Mouse (Mus musculus) intestine, embryonic 15.5 days (tissue): ENCODE results near the gene Gm1043. TPM values are rescaled to one million over a fixed set of nuclear protein-coding genes. Genes with fewer than 3 reads are reported as not detected.

Source experiments
- ATAC-seq: fragments of 200-750 bp; cut with Nextera tagmentation; 2 replicates; pipeline ENCODE4 v1.8.0; 2017; ENCODE audit warnings: moderate TSS enrichment, moderate library complexity
- H3K27ac ChIP-seq: fragments of 300-500 bp; sonication (generic); 2 replicates; pipeline ENCODE4 v1.5.1; 2015; ENCODE audit warnings: mild to moderate bottlenecking, inconsistent platforms
- H3K27me3 ChIP-seq: fragments of 300-500 bp; sonication (generic); replicated peaks from 2 replicates; pipeline ENCODE4 v1.6.1; 2015; ENCODE audit warnings: inconsistent platforms
- H3K36me3 ChIP-seq: fragments of 300-500 bp; sonication (generic); 2 replicates; pipeline ENCODE4 v1.6.1; 2015; ENCODE audit warnings: inconsistent platforms
- H3K4me1 ChIP-seq: fragments of 300-500 bp; sonication (generic); replicated peaks from 2 replicates; pipeline ENCODE4 v1.6.1; 2015; ENCODE audit warnings: inconsistent platforms
- H3K4me2 ChIP-seq: fragments of 300-500 bp; sonication (generic); replicated peaks from 2 replicates; pipeline ENCODE4 v1.6.1; 2015; ENCODE audit warnings: mild to moderate bottlenecking, inconsistent platforms
- H3K4me3 ChIP-seq: fragments of 300-500 bp; sonication (generic); replicated peaks from 2 replicates; pipeline ENCODE4 v1.5.1; 2015; ENCODE audit warnings: inconsistent platforms
- H3K9ac ChIP-seq: fragments of 300-500 bp; sonication (generic); 2 replicates; pipeline ENCODE4 v1.6.1; 2015; ENCODE audit warnings: inconsistent platforms
- H3K9me3 ChIP-seq: fragments of 300-500 bp; sonication (generic); 2 replicates; pipeline ENCODE4 v1.6.1; 2016; ENCODE audit warnings: inconsistent platforms
- WGBS: fragments of 180-500 bp; shearing (Covaris S2); methylation state at CpG from one replicate; pipeline ENCODE4 v1.1.7; 2015; 5-methylcytosine and 5-hydroxymethylcytosine counted together
- polyA plus RNA-seq: library from polyadenylated mRNA; unstranded; fragments of >200 nt; fragmentation: Nextera tagmentation; extraction: Ambion mirVana; gene quantifications from 2 replicates; pipeline ENCODE4 v1.2.1, GENCODE M21; 2015

Gm1043 gene
- polyA plus RNA-seq, 1 experiment from 2014 or later: 0.01 TPM

- H3K27me3 ChIP-seq: no peaks in the 10 kb centered on the region
- no peak overlapping the region for H3K4me2 ChIP-seq
- H3K36me3 ChIP-seq: no peaks in the 10 kb centered on the region
- ATAC-seq: no peak; the same call in 1 of the 2 replicates
- no peak overlapping the region for H3K4me3 ChIP-seq
- H3K4me1 ChIP-seq: peaks cover 16% of the 10 kb centered on the region
- no peak overlapping the region for H3K27ac ChIP-seq
- no peak overlapping the region for H3K9ac ChIP-seq
- no peaks in the 10 kb centered on the region for H3K9me3 ChIP-seq
- WGBS: 17% methylated on average over 10 of the region's 10 CpGs
Observed at GRCm38 (mm10) chr5:37196666-37197250, 111.6 kb downstream of the Gm1043 start.

GRCm38 (mm10) chr5:37197423-37197822 lies 112.3 kb downstream of the Gm1043 start:
- WGBS: 70% methylated on average over 3 of the region's 3 CpGs
- peaks cover 16% of the 10 kb centered on the region for H3K4me1 ChIP-seq
- H3K27me3 ChIP-seq: no peaks in the 10 kb centered on the region
- H3K4me2 ChIP-seq: no peak overlapping the region
- no peak overlapping the region for H3K4me3 ChIP-seq
- no peak overlapping the region for H3K27ac ChIP-seq
- ATAC-seq: no peak
- H3K9ac ChIP-seq: no peak overlapping the region
- no peaks in the 10 kb centered on the region for H3K36me3 ChIP-seq
- no peaks in the 10 kb centered on the region for H3K9me3 ChIP-seq

- Histone ChIP-seq H3K27me3 (no peaks in the 10 kb centered on the region), H3K4me1 (peaks cover 16% of the 10 kb centered on the region), H3K9ac (no peak overlapping the region), H3K4me2 (no peak overlapping the region), H3K27ac (no peak overlapping the region), H3K9me3 (no peaks in the 10 kb centered on the region), H3K36me3 (no peaks in the 10 kb centered on the region), H3K4me3 (no peak overlapping the region)
- peak; percentile 39; the same call in 1 of the 2 replicates for ATAC-seq
- WGBS: 30% methylated on average over 2 of the region's 2 CpGs
Observed at GRCm38 (mm10) chr5:37198011-37198688, 113.0 kb downstream of the Gm1043 start.

GRCm38 (mm10) chr5:37202285-37202684 lies 117.1 kb downstream of the Gm1043 start:
- Histone ChIP-seq H3K9me3 (no peaks in the 10 kb centered on the region), H3K4me3 (no peak overlapping the region), H3K36me3 (no peaks in the 10 kb centered on the region), H3K27ac (no peak overlapping the region), H3K4me1 (peaks cover 8% of the 10 kb centered on the region), H3K9ac (no peak overlapping the region), H3K4me2 (no peak overlapping the region), H3K27me3 (no peaks in the 10 kb centered on the region)
- 20% methylated on average over 1 of the region's 1 CpGs for WGBS
- no peak for ATAC-seq

- Histone ChIP-seq H3K27me3 (no peaks in the 10 kb centered on the region), H3K9me3 (no peaks in the 10 kb centered on the region), H3K27ac (no peak overlapping the region), H3K4me2 (no peak overlapping the region), H3K4me3 (no peak overlapping the region), H3K4me1 (no peaks in the 10 kb centered on the region), H3K36me3 (no peaks in the 10 kb centered on the region), H3K9ac (no peak overlapping the region)
- WGBS: 76% methylated on average over 7 of the region's 7 CpGs
- ATAC-seq: no peak
Observed at GRCm38 (mm10) chr5:37204886-37205285, 119.7 kb downstream of the Gm1043 start.

- no peaks in the 10 kb centered on the region for H3K9me3 ChIP-seq
- H3K4me3 ChIP-seq: no peak overlapping the region
- no peaks in the 10 kb centered on the region for H3K4me1 ChIP-seq
- WGBS: 72% methylated on average over 1 of the region's 1 CpGs
- no peak overlapping the region for H3K27ac ChIP-seq
- no peak overlapping the region for H3K9ac ChIP-seq
- no peaks in the 10 kb centered on the region for H3K36me3 ChIP-seq
- H3K4me2 ChIP-seq: no peak overlapping the region
- H3K27me3 ChIP-seq: no peaks in the 10 kb centered on the region
- ATAC-seq: no peak
Observed at GRCm38 (mm10) chr5:37205420-37205819, 120.2 kb downstream of the Gm1043 start.

GRCm38 (mm10) chr5:37206364-37206763 lies 121.2 kb downstream of the Gm1043 start:
- no peaks in the 10 kb centered on the region for H3K36me3 ChIP-seq
- no peak overlapping the region for H3K4me2 ChIP-seq
- WGBS: 70% methylated on average over 2 of the region's 2 CpGs
- no peaks in the 10 kb centered on the region for H3K4me1 ChIP-seq
- no peak overlapping the region for H3K27ac ChIP-seq
- no peak for ATAC-seq
- no peaks in the 10 kb centered on the region for H3K9me3 ChIP-seq
- no peak overlapping the region for H3K4me3 ChIP-seq
- H3K27me3 ChIP-seq: no peaks in the 10 kb centered on the region
- H3K9ac ChIP-seq: no peak overlapping the region

- 85% methylated on average over 9 of the region's 9 CpGs for WGBS
Observed at GRCm38 (mm10) chr5:37212938-37213708, 128.0 kb downstream of the Gm1043 start.

GRCm38 (mm10) chr5:37213709-37214103 lies 128.5 kb downstream of the Gm1043 start:
- Histone ChIP-seq H3K4me3 (no peak overlapping the region), H3K9ac (no peak overlapping the region), H3K4me1 (no peaks in the 10 kb centered on the region), H3K9me3 (no peaks in the 10 kb centered on the region), H3K36me3 (no peaks in the 10 kb centered on the region), H3K27ac (no peak overlapping the region), H3K4me2 (no peak overlapping the region), H3K27me3 (no peaks in the 10 kb centered on the region)
- no peak for ATAC-seq
- 68% methylated on average over 4 of the region's 4 CpGs for whole genome bisulfite sequencing

More at GRCm38 (mm10) chr5:37212938-37213708, 128.0 kb downstream of the Gm1043 start:
- Histone ChIP-seq H3K9ac (no peak overlapping the region), H3K4me3 (no peak overlapping the region), H3K9me3 (no peaks in the 10 kb centered on the region), H3K27ac (no peak overlapping the region), H3K4me2 (no peak overlapping the region), H3K36me3 (no peaks in the 10 kb centered on the region), H3K27me3 (no peaks in the 10 kb centered on the region), H3K4me1 (no peaks in the 10 kb centered on the region)
- no peak for ATAC-seq

GRCm38 (mm10) chr5:37214614-37215013 lies 129.4 kb downstream of the Gm1043 start:
- Histone ChIP-seq H3K9ac (no peak overlapping the region), H3K36me3 (no peaks in the 10 kb centered on the region), H3K9me3 (no peaks in the 10 kb centered on the region), H3K4me3 (no peak overlapping the region), H3K27me3 (no peaks in the 10 kb centered on the region), H3K27ac (no peak overlapping the region), H3K4me1 (no peaks in the 10 kb centered on the region), H3K4me2 (no peak overlapping the region)
- no peak for ATAC-seq
- WGBS: 88% methylated on average over 6 of the region's 6 CpGs

- H3K27ac ChIP-seq: no peak overlapping the region
- no peaks in the 10 kb centered on the region for H3K4me1 ChIP-seq
- H3K4me2 ChIP-seq: no peak overlapping the region
- H3K9me3 ChIP-seq: no peaks in the 10 kb centered on the region
- no peaks in the 10 kb centered on the region for H3K27me3 ChIP-seq
- H3K36me3 ChIP-seq: no peaks in the 10 kb centered on the region
- 88% methylated on average over 7 of the region's 7 CpGs for WGBS
- no peak for ATAC-seq
- H3K4me3 ChIP-seq: no peak overlapping the region
- H3K9ac ChIP-seq: no peak overlapping the region
Observed at GRCm38 (mm10) chr5:37215276-37215675, 130.1 kb downstream of the Gm1043 start.

GRCm38 (mm10) chr5:37219615-37220014 lies 134.4 kb downstream of the Gm1043 start:
- Histone ChIP-seq H3K36me3 (no peaks in the 10 kb centered on the region), H3K4me1 (no peaks in the 10 kb centered on the region), H3K4me3 (no peak overlapping the region), H3K27me3 (no peaks in the 10 kb centered on the region), H3K9me3 (no peaks in the 10 kb centered on the region), H3K27ac (no peak overlapping the region), H3K4me2 (no peak overlapping the region), H3K9ac (no peak overlapping the region)
- 43% methylated on average over 5 of the region's 5 CpGs for WGBS
- no peak for ATAC-seq
